Mouse (Mus musculus) lung, adult 2 months (tissue): ENCODE measurements at regions not wholly inside any gene's neighbourhood (a gene's known extent, or its start where the extent isn't known, plus 50 kb on each side); places are given as distances from the start of the nearest gene placed in this dataset.

Experiments used
- DNase-seq: peaks from one replicate; pipeline ENCODE4 v3.0.0; 2022
- H3K4me1 ChIP-seq: fragments of 200-500 bp; 2 replicates; pipeline ENCODE4 v1.6.1; 2011; ENCODE audit warnings: low read length; ENCODE audit not compliant: control insufficient read depth, insufficient read depth
- H3K4me3 ChIP-seq: fragments of 200-500 bp; replicated peaks from 2 replicates; pipeline ENCODE3; 2011; ENCODE audit warnings: low read depth, mild to moderate bottlenecking, control low read depth, low read length; ENCODE audit errors: extremely low read depth
- CTCF ChIP-seq: fragments of 200-500 bp; IDR thresholded peaks from 2 replicates; pipeline ENCODE4 v1.5.1; 2011; ENCODE audit warnings: mild to moderate bottlenecking, low read length, control low read depth; ENCODE audit not compliant: insufficient read depth
- POLR2A ChIP-seq: fragments of 200-500 bp; IDR thresholded peaks from 2 replicates; pipeline ENCODE4 v1.6.1; 2011; ENCODE audit warnings: low read depth, mild to moderate bottlenecking, control low read depth, low read length, borderline replicate concordance; ENCODE audit errors: extremely low read depth
- WGBS: fragments of 180-500 bp; shearing (Covaris S2); methylation state at CpG from one replicate; pipeline ENCODE4 v1.1.7; 2018; 5-methylcytosine and 5-hydroxymethylcytosine counted together

DNA sequence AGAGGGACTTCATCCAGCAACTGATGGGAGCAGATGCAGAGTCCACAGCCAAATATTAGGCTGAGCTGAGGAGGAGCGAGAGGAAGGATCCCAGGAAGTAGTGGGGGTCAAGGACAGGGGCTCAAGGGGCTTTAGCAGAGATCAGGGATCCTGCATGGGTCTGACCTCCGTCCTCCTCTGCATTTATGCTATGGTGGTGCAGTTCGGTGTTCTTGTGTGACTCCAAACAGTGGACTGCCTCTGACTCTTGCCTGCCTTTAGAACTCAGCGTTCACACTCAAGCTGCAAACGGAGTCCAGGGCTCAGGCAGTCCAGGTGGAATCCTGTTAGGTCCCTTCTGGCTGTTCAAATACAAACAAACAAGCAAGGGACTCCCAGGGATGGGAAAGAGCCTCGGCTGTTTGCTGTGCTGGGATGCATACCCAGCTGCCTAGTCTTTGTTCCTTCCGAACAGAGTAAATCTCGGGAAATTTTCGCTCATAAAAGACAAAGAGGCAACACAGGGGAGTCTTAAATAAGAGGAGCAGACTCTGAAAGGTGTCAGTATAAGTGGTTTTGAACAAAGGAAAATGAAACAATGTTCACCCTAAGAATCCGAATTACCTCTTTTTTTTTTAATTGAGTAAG lies 1042.9 kb downstream of the Robo2 start:
- no peaks in the 10 kb centered on the region for H3K4me1 ChIP-seq
- TF ChIP-seq CTCF (no peak), POLR2A (no peak)
- DNase-seq: no peak
- 62% methylated on average over 10 of the region's 10 CpGs for WGBS
- no peak overlapping the region for H3K4me3 ChIP-seq

DNA sequence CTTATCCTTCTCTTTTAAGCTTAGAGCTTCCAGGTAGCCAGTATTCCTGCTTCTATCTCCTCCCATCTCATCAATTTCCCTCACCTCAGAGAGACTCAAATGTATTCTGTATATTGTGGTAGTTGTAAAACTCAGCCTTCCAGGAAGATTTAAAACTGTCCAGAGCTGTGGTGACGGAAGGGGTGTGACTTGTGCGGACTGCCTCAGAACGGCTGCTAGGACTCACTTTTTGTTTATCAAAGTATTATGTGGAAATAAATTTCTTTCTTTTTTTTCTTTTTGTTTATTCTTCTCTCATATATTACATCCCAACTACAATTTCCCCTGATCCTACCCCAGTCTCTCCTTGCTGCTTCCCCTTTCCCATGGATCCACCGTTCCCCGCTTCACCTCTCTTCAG lies 1043.7 kb downstream of the Robo2 start:
- TF ChIP-seq CTCF: no peak
- TF ChIP-seq POLR2A: no peak
- no peak for DNase-seq
- 76% methylated on average over 5 of the region's 5 CpGs for WGBS
- Histone ChIP-seq H3K4me3 (no peak overlapping the region), H3K4me1 (no peaks in the 10 kb centered on the region)

DNA sequence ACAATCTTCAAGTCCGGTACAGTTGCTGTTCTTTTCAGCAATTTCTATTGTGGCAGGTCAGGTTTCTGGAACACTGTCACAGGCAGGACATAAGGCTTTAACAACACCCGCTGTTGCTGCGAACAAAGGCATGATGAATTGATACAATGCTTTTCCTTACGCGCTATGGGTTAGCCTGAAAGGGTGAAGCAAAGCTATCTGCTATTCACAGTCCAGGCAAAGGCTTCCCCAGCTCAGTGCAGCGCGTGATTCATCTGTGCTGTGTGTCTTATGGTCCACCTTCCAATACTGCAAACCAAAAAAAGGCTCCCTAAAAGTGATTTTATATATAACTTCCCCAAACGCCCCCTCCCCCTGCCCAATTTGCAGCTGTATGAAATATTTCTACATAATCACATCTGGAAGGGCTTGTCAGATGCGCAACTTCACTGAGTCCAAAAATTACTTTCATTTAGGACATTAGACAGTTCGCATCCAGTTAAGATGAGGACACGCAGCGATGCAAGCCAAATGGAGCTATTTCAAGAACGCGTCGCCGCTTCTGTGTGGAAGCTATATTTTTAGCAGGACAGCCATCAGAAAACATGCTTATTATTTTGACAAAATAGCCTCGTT lies 1044.3 kb downstream of the Robo2 start:
- WGBS: 67% methylated on average over 17 of the region's 17 CpGs
- no peak for TF ChIP-seq POLR2A
- TF ChIP-seq CTCF: no peak
- DNase-seq: no peak
- H3K4me1 ChIP-seq: no peaks in the 10 kb centered on the region
- H3K4me3 ChIP-seq: no peak overlapping the region

DNA sequence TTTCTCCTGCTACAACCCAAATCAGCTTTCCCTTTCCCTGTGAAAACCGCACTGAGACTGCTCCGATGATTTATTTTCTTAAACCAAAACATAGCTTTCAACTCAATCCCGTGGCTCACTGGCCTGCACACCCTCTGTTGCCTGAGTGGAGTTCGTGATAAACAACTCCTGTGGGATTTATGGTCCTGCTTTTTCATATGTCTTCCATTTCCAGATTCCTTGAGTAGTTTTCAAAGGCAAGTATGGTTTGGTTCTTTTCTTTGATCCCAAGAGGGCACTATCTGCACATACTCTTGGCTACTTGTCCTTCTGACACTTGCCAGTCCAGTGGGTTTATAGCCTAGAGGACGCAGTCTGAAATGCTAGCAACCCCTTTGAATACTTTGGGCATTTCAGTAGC lies 1042.6 kb downstream of the Robo1 start:
- DNase-seq: no peak
- 42% methylated on average over 5 of the region's 5 CpGs for WGBS
- Histone ChIP-seq H3K4me3 (no peak overlapping the region), H3K4me1 (no peaks in the 10 kb centered on the region)
- no peak for TF ChIP-seq CTCF
- no peak for TF ChIP-seq POLR2A

DNA sequence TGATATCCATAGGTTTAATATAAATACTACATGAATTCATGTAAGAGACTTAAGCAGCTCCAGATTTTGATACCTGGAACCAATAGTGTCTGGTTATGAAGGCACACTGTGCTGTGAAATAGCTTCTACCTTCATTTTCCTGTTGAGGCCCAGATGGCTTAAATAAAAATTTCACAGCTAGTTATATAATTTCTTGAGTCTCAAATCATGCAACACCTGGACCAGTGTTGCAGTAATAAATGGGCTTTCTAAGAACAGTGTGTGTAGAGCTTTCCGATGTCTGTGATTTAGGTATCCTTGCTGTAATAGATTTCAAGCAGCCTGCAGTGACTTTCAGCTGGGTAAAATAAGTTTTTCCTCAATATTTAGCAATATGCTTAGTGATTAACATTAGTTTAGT lies 1035.8 kb downstream of the Robo1 start:
- Histone ChIP-seq H3K4me1 (no peaks in the 10 kb centered on the region), H3K4me3 (no peak overlapping the region)
- DNase-seq: no peak
- TF ChIP-seq CTCF (no peak), POLR2A (no peak)
- 92% methylated on average over 1 of the region's 1 CpGs for WGBS

DNA sequence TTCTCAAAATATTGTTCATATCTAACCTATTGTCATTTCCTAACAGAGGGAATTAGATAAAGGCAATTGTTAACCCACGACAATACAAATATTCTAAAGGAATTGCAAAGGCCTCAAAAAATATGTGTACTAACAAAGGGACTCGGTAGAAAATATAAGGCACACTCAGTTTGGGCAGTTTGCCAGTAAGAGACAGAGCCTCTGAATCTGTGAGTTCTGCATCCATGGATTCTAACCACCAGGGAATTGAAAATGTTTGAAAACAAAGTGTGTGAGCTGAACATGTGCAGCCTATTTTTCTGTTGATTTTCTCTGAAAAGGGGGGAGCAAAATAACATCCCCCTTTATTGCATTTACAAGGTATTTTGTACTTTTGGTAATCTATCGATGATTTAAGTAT lies 1035.4 kb downstream of the Robo1 start:
- TF ChIP-seq POLR2A (no peak), CTCF (no peak)
- 64% methylated on average over 3 of the region's 3 CpGs for WGBS
- no peaks in the 10 kb centered on the region for H3K4me1 ChIP-seq
- DNase-seq: no peak
- H3K4me3 ChIP-seq: no peak overlapping the region

DNA sequence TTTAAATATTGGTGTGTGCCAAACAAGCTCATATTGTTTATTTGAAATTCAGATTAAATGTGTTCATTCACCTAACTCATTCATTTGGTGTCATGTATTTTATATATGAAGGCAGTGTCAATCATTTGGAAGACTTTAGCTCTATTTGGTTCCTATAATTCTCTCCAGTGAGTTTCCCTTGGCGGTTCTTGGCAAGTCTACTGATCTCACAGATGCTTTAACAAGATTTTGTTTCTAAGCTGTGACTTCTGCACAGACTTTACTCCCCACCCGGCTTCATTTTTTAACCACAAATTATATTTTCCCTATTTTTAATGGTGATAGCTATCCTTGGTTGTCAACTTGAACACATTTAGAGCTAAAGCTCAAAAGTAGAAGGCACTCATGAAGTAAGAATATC lies 1009.5 kb downstream of the Robo1 start:
- no peaks in the 10 kb centered on the region for H3K4me1 ChIP-seq
- DNase-seq: no peak
- TF ChIP-seq CTCF: no peak
- no peak for TF ChIP-seq POLR2A
- 91% methylated on average over 2 of the region's 2 CpGs for WGBS
- H3K4me3 ChIP-seq: no peak overlapping the region

DNA sequence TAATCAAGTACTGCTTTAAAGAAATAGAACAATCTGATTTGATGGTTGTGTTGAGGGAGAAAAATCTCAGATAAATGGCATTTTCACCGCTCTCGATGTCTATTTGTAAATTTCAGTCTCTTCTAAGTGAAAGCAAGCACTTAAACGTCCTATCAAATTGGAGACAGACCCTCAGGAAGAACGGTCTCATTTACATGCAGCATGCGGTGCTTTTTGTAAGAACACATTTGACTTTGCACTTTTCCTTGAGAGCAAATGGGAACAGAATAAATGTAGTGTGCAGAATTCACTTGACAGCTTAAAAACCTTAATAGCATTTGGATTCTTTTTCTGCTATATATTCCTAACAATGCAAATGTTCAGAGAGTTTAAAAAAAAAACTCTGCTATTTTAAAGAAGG lies 1002.0 kb downstream of the Robo1 start:
- no peaks in the 10 kb centered on the region for H3K4me1 ChIP-seq
- 72% methylated on average over 5 of the region's 5 CpGs for WGBS
- H3K4me3 ChIP-seq: no peak overlapping the region
- TF ChIP-seq CTCF (no peak), POLR2A (no peak)
- DNase-seq: no peak

DNA sequence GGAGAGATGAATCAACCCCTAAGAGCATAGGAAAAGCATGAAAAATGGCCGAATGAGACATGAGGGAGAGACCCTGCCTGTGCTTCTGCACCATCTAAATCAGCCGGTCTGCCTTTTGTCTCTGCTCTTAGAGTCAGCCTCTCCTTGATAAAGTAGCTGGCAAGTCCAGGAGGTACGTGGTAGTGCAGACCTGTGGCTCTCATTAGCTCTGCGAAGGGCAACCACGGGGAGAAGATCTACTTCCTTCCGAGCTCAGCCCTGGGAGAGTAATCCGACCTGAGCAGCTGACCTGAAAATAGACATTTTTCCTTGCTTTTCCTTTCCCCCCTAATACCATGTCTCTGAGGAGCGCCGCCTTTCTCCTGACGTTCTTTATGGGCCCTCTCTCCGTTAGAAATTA lies 971.8 kb downstream of the Robo1 start:
- Histone ChIP-seq H3K4me1 (no peaks in the 10 kb centered on the region), H3K4me3 (no peak overlapping the region)
- DNase-seq: no peak
- TF ChIP-seq CTCF (no peak), POLR2A (no peak)
- 69% methylated on average over 11 of the region's 11 CpGs for WGBS

DNA sequence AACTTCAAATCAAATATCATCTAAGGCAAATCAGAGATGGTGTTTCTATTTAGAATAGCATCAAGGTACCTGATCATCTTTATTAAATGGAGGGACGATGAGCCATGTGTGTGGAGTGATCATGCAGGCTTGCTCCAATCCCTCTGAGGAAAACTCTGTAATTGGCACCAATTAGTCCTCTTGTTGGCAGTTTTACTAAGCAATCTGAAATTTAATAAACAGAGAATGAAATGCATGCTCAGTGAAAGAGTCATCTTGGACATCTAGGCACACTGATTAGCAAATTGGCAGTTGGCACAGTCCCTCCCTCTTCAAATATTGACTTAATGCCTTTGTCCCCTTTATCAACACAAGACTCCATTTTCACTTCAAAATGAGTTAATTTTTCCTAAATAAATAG lies 951.6 kb downstream of the Robo1 start:
- H3K4me1 ChIP-seq: no peaks in the 10 kb centered on the region
- TF ChIP-seq POLR2A (no peak), CTCF (no peak)
- H3K4me3 ChIP-seq: no peak overlapping the region
- 75% methylated on average over 1 of the region's 1 CpGs for WGBS
- no peak for DNase-seq

DNA sequence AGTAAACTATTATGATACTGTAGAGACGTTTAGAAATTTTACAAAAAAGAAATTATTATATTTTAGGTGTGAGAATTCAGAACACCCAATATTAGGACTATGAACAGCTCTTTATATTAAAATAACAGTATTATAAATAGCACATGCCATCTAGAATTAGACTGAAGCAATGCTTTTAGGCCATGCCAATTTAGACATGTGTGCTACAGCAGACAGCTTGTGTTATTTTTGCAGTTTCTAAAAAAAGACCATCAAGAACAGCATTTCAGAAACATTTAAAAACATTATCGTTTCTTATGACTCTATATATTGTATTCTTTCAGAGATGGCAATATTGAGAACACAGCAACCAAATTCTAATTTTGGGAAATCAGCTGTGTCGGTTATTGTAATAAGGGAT lies 951.2 kb downstream of the Robo1 start:
- TF ChIP-seq CTCF (no peak), POLR2A (no peak)
- H3K4me1 ChIP-seq: no peaks in the 10 kb centered on the region
- no peak overlapping the region for H3K4me3 ChIP-seq
- WGBS: 73% methylated on average over 3 of the region's 3 CpGs
- DNase-seq: no peak

DNA sequence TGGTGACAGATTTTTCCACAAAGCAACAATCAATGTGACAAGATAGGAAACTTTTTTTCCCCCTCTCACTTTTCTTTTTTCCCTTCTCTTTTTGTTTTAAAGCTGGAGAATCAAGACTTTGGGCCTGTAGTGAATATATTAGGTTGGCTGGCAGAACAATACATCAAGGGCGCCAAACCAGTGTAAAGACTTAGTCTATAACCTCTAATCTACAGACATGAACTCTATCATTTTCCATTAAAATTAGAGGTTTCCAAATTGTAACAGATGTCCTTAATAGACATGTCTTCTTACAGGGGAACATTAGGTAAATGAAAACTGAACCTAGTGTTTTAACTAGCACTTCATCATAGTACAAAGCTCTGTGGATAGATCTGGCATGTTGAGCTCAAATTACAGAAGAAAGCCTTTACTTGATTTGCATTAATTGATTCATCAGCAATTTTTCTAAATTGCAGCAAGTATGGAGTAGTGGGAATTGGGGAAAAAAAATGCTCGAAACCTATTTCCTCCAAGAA lies 937.0 kb downstream of the Robo1 start:
- TF ChIP-seq POLR2A (no peak), CTCF (no peak)
- 86% methylated on average over 2 of the region's 2 CpGs for WGBS
- Histone ChIP-seq H3K4me1 (no peaks in the 10 kb centered on the region), H3K4me3 (no peak overlapping the region)
- no peak for DNase-seq
